Comparison of ENCODE assay signal across 19 mouse cellular contexts in genomic region chr14:48098253-48098652, GRCm38 (mm10).
"Had no signal": no experiment of that assay in that cellular context is flagged by ENCODE, and none has a peak within 500 bp of the region (broad histone marks: within the 10 kb centered on the region; RNA-seq: fewer than 3 reads in every experiment).

No protein-coding gene starts in this region.

- H3K36me3 ChIP-seq: midbrain, embryonic 10.5 days; midbrain, embryonic 13.5 days; midbrain, embryonic 15.5 days; neural tube, embryonic 13.5 days; neural tube, embryonic 15.5 days had no signal

- ATAC-seq: midbrain, embryonic 13.5 days; midbrain, embryonic 15.5 days had no signal

- H3K4me1 ChIP-seq: midbrain, embryonic 13.5 days; midbrain, embryonic 15.5 days; neural tube, embryonic 13.5 days; neural tube, embryonic 15.5 days had no signal

- H3K9me3 ChIP-seq: midbrain, embryonic 10.5 days; midbrain, embryonic 13.5 days; midbrain, embryonic 15.5 days; neural tube, embryonic 13.5 days; neural tube, embryonic 15.5 days had no signal

- H3K27ac ChIP-seq: liver, embryonic 14.5 days; midbrain, embryonic 10.5 days; midbrain, embryonic 13.5 days; midbrain, embryonic 15.5 days; neural tube, embryonic 13.5 days; neural tube, embryonic 15.5 days had no signal

- DNase-seq: lung, adult 18-20 months; lung, embryonic 14.5 days; lung, postnatal 10 days; lung, postnatal 4 days; retina, postnatal 1 day; right cerebral cortex, adult 18-20 months; right cerebral cortex, postnatal 25 days; right cerebral cortex, postnatal 4 days; spleen, adult 18-20 months; thymus, adult 2 months; thymus, postnatal 25 days; thymus, postnatal 4 days had no signal

- H3K27me3 ChIP-seq: midbrain, embryonic 13.5 days; midbrain, embryonic 15.5 days; neural tube, embryonic 13.5 days; neural tube, embryonic 15.5 days had no signal

- H3K4me2 ChIP-seq: lung, embryonic 14.5 days; midbrain, embryonic 13.5 days; midbrain, embryonic 15.5 days; neural tube, embryonic 13.5 days; neural tube, embryonic 15.5 days had no signal

- H3K9ac ChIP-seq: liver, embryonic 14.5 days; lung, embryonic 14.5 days; midbrain, embryonic 13.5 days; midbrain, embryonic 15.5 days; neural tube, embryonic 13.5 days; neural tube, embryonic 15.5 days had no signal

- H3K4me3 ChIP-seq: midbrain, embryonic 10.5 days; midbrain, embryonic 13.5 days; midbrain, embryonic 15.5 days; myocyte; neural tube, embryonic 13.5 days; neural tube, embryonic 15.5 days had no signal
